Mouse (Mus musculus): ENCODE measurements at regions not wholly inside any gene's neighbourhood (a gene's known extent, or its start where the extent isn't known, plus 50 kb on each side); places are given as distances from the start of the nearest gene placed in this dataset.

- no peak for TF ChIP-seq CTCF (IDR thresholded peaks at IDR 0.05; ENCODE audit: low read depth)
- no peak for TF ChIP-seq EP300 (IDR thresholded peaks at IDR 0.05; ENCODE audit: low read depth)
Observed at GRCm38 (mm10) chr2:128449294-128449693, 141.7 kb upstream of the Spdye4c start.

Measured in liver, embryonic 14.5 days (tissue).